Mouse (Mus musculus) cerebellum, postnatal 10 days (tissue): ENCODE data around the gene Ly6g6d.
A peak's percentile ranks its signal among the peaks of the same experiment; 100 is the strongest.
"Not testable (repeated sequence)": the region's sequence is repeated elsewhere in the genome, so short reads cannot be mapped to it uniquely, and the experiment has no call there.

Source experiments
- DNase-seq, 2 experiments: peaks; one replicate each; pipeline ENCODE4 v3.0.0; 2021; ENCODE audit warnings: mixed read lengths in 2 of 2

Ly6g6d gene

GRCm38 (mm10) chr17:35048149-35048931 lies 29.5 kb downstream of the Ly6g6d start:
- DNase-seq, result peak; percentile 25 to 41

- no peak for DNase-seq
These were observed 30.2 kb downstream of the Ly6g6d start for GRCm38 (mm10) chr17:35047688-35048087.

GRCm38 (mm10) chr17:35046681-35047455 lies 31.0 kb downstream of the Ly6g6d start, which contains the start of gene Msh5:
Gene Msh5, minus strand, starts transcription at chr17:35046745.
- peak; percentile 99 for DNase-seq

- DNase-seq, result no peak
These were observed 31.8 kb downstream of the Ly6g6d start for GRCm38 (mm10) chr17:35045807-35046680.

GRCm38 (mm10) chr17:35044904-35045806 lies 32.7 kb downstream of the Ly6g6d start:
- DNase-seq, result no peak

- DNase-seq, result no peak
These were observed 34.1 kb downstream of the Ly6g6d start for GRCm38 (mm10) chr17:35043794-35044193.

- DNase-seq, result no peak
These were observed 38.6 kb downstream of the Ly6g6d start for GRCm38 (mm10) chr17:35039121-35039873.

- DNase-seq, result no peak
These were observed 43.0 kb downstream of the Ly6g6d start for GRCm38 (mm10) chr17:35034896-35035295.

- not testable (repeated sequence) for DNase-seq
These were observed 44.2 kb downstream of the Ly6g6d start for GRCm38 (mm10) chr17:35033703-35034102.

GRCm38 (mm10) chr17:35032323-35032870 lies 45.5 kb downstream of the Ly6g6d start:
- no peak for DNase-seq

GRCm38 (mm10) chr17:35031880-35032279 lies 46.0 kb downstream of the Ly6g6d start:
- DNase-seq, result no peak

GRCm38 (mm10) chr17:35031272-35031671 lies 46.6 kb downstream of the Ly6g6d start:
- peak; percentile 43 to 50 for DNase-seq

- peak; percentile 63 to 65 for DNase-seq
These were observed 48.0 kb downstream of the Ly6g6d start for GRCm38 (mm10) chr17:35029691-35030532.

- DNase-seq, result peak; percentile 67 to 75
These were observed 49.5 kb downstream of the Ly6g6d start for GRCm38 (mm10) chr17:35028315-35028714.

- peak; percentile 89 to 95 for DNase-seq
These were observed 50.4 kb downstream of the Ly6g6d start, which contains the start of gene Sapcd1 for GRCm38 (mm10) chr17:35027277-35028068. Gene Sapcd1, minus strand, starts transcription at chr17:35028016.

GRCm38 (mm10) chr17:35026206-35026605 lies 51.7 kb downstream of the Ly6g6d start:
- DNase-seq, result peak in 1 of 2 experiments; percentile 25

GRCm38 (mm10) chr17:35024691-35025488 lies 53.0 kb downstream of the Ly6g6d start:
- no peak for DNase-seq

- DNase-seq, result no peak
These were observed 53.6 kb downstream of the Ly6g6d start for GRCm38 (mm10) chr17:35024261-35024660.
